Mouse (Mus musculus): ENCODE data around the gene Ppp2r2c. TPM values are rescaled to one million over a fixed set of nuclear protein-coding genes. Genes with fewer than 3 reads are reported as not detected.

The Ppp2r2c gene
- total RNA-seq (2023): not detected in 2 replicates

DNA sequence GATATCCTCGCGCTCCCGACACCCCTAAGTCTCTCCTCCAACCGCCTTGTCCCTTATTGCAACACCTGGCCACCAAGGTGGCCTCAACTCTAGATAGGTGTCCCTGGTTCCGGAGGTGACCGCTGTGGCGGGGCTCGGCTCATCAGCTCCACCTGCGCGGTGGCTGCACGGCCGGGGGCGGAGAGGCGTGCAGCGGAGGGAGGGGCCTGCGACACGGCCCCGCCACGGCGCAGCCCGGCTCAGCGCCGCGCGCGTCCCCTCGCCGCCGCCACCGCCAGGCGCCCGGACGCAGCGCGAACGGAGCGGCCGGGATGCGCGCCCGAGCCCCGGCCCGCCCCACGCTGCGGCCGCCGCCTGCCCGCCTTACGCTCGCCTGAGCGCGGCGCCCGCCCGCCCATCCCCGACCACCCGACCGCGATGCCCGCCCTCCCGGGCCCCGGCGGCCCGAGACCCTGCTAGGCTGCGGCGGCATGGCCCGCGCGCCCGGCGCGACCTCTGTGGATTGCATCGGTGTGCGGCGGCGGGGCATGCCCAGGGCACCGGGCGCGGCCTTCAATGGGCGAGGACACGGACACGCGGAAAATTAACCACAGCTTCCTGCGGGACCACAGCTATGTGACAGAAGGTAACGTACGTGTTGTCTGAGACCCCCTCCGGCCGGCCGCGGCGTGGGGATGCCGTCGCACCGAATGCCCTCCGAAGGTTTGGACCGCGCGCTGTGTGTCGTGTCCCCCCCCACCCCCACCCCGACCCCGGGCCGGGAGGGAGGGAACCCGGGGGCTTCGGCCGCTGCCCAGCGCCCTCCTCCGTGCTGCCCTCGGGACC is at the start of gene Ppp2r2c:
Ppp2r2c (plus strand) TSS at position 248 of the 825 bp plus-strand sequence.

DNA sequence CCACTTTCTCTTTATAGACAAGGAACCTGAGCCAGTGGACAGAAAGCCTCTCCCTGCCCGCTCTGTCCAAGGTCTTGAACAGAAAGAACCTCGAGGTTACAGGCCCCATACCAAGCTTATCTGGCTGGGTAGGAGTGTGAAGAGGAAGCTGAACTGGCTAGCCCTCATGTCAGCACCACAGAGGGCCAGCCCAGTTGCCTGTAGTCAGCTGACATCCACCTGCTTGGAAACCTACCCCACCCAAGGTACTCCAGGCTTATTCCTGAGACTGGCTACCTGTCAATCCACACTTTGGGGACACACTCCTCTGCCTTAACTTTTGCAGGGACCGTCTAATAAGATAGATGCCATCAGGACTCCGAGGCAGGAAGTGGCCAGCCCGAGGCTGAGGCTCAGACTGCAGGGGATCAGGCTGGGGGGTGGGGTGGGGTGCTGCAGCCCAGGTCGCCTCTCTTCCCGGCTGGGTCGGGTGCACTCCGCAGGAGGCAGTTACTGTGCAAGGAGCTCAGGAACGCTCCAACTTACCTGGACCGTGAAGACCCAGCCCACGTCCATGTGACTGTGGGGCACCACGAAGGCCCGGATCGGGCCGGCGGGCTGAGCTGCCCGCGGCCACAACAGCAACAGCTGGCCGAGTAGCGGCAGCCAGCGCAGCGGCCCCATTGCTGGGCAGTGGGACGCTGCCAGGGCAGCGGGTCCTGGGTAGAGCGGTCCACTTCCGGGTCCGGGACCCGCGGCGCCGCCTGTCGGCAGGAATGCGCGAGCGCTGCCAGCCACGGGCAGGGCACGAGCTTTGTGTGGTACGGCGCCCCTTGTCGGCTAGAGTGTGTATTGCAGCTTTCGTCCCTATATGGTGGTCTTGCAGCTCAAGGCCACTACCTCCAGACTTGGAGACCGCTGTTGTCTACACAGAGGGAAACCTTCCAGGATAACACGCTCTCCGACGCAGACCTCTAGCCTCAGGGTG is 38.1 kb upstream of the Ppp2r2c start, which contains the start of gene Man2b2:
Man2b2 (minus strand) TSS at position 741 of the 967 bp plus-strand sequence.

DNA sequence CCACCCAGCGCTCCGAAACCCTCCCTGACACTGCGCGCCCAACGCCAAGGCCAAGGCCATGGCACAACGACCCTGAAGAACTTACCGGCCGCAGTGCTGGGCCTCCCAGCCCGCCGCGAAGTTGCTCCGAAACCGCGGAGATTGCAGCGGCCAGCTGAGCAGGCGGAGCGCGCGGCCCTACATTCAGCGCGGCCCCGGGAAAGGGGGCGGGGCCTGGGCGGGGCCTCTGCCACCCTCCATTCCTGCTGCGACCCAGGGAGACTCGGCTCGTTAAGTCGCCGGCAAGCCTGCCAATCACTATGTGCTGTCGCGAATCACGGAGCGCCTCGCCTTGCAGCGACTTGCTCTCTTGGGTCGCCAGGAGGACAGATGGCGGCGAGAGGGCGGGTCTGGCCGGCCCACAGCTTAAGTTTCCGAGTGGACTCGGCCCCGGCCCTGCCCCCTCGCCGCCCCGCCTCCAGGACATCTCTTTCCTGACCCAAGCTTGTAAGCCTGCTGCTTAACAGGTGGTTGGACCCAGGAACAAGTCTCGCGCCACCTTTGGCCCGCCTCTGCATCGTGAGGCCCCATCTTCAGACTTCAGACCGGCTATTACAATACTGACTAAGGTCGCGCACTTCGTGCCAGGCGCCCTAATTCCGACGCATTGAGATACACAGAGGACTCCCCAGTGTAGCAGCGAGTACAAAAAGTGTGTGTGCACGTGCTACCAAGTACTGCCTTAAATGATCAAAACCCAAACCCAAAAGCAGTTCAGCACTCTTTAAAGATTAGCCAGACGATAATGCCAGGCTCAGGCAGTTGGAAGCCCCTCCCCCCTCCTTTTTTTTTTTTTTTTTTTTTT is 120.7 kb downstream of the Ppp2r2c start, which contains the start of gene Wfs1:
Wfs1 (minus strand) TSS at position 425 of the 844 bp plus-strand sequence.

Other genes starting within 250 kb of the Ppp2r2c start
- 20.7 and 24.0 TPM in 2 replicates for gene D5Ertd579e, start 172.5 kb upstream of the Ppp2r2c start, total RNA-seq (2023)
- gene Bloc1s4, start 119.9 kb upstream of the Ppp2r2c start, total RNA-seq (2023): 24.7 and 30.9 TPM in 2 replicates
- gene Mrfap1, start 71.7 kb upstream of the Ppp2r2c start, total RNA-seq (2023): 102 and 139 TPM in 2 replicates
- 37.5 and 42.1 TPM in 2 replicates for gene Man2b2, start 37.9 kb upstream of the Ppp2r2c start, total RNA-seq (2023)
- 2.4 and 2.6 TPM in 2 replicates for gene Wfs1, start 120.7 kb downstream of the Ppp2r2c start, total RNA-seq (2023)
- 0.07 and 0.13 TPM in 2 replicates for gene Gm1043, start 216.9 kb downstream of the Ppp2r2c start, total RNA-seq (2023)

All from neutrophil, adult 65 days (primary cell).